Mouse (Mus musculus): ENCODE results near the gene Iqsec3.

GRCm38 (mm10) chr6:121382071-121382470 is 91.4 kb downstream of the Iqsec3 start:
- TF ChIP-seq CTCF (IDR thresholded peaks at IDR 0.05) (no peak), EP300 (IDR thresholded peaks at IDR 0.05) (no peak)

Measured in lung, postnatal 0 days (tissue).